Mouse (Mus musculus) layer of hippocampus, adult 9-10 months (tissue): ENCODE results near the gene Fam71e2.

ENCODE experiments used
- DNase-seq: peaks from one replicate; pipeline ENCODE4 v3.0.0; 2022; ENCODE audit warnings: low spot score

The Fam71e2 gene

GRCm38 (mm10) chr7:4739041-4739543, 32.0 kb downstream of the Fam71e2 start:
- no peak for DNase-seq

- no peak for DNase-seq
Measured at GRCm38 (mm10) chr7:4732968-4733392, 38.1 kb downstream of the Fam71e2 start.

GRCm38 (mm10) chr7:4731090-4731489, 40.0 kb downstream of the Fam71e2 start:
- DNase-seq: no peak

- DNase-seq: no peak
Measured at GRCm38 (mm10) chr7:4725169-4725568, 45.9 kb downstream of the Fam71e2 start, which contains the start of gene Tmem150b. Gene Tmem150b (minus strand): TSS chr7:4725249.

- DNase-seq: no peak
Measured at GRCm38 (mm10) chr7:4724359-4724758, 46.7 kb downstream of the Fam71e2 start.

- no peak for DNase-seq
Measured at GRCm38 (mm10) chr7:4723508-4723907, 47.6 kb downstream of the Fam71e2 start.

- no peak for DNase-seq
Measured at GRCm38 (mm10) chr7:4719276-4719675, 51.8 kb downstream of the Fam71e2 start.

- no peak for DNase-seq
Measured at GRCm38 (mm10) chr7:4716955-4717354, 54.1 kb downstream of the Fam71e2 start.

- no peak for DNase-seq
Measured at GRCm38 (mm10) chr7:4712594-4712993, 58.5 kb downstream of the Fam71e2 start.

GRCm38 (mm10) chr7:4705098-4705497, 66.0 kb downstream of the Fam71e2 start:
- no peak for DNase-seq
